Mouse (Mus musculus) liver, adult 2 months (tissue): Measurements from ENCODE around the gene Pik3r2. TPM values are rescaled to one million over a fixed set of nuclear protein-coding genes. Genes with fewer than 3 reads are reported as not detected.

Experiments used
- DNase-seq: peaks from one replicate; pipeline ENCODE4 v3.0.0-alpha.2; 2011; ENCODE audit warnings: low read depth, low spot score; ENCODE audit errors: extremely low read depth
- H3K27ac ChIP-seq: fragments of 200-500 bp; replicated peaks from 2 replicates; pipeline ENCODE4 v1.5.1; 2012; ENCODE audit warnings: low read depth, mild to moderate bottlenecking, control low read depth, inconsistent platforms, low read length; ENCODE audit not compliant: insufficient read depth
- H3K27me3 ChIP-seq: fragments of 200-500 bp; 2 replicates; pipeline ENCODE4 v1.6.1; 2012; ENCODE audit warnings: mild to moderate bottlenecking, moderate library complexity, low read length, inconsistent platforms; ENCODE audit not compliant: control insufficient read depth, insufficient read depth
- H3K36me3 ChIP-seq: fragments of 200-500 bp; 2 replicates; pipeline ENCODE4 v1.6.1; 2012; ENCODE audit warnings: low read length, inconsistent platforms; ENCODE audit not compliant: control insufficient read depth, insufficient read depth
- H3K4me1 ChIP-seq: fragments of 200-500 bp; 2 replicates; pipeline ENCODE4 v1.6.1; 2011; ENCODE audit warnings: low read length; ENCODE audit not compliant: control insufficient read depth, insufficient read depth
- H3K4me3 ChIP-seq: fragments of 200-500 bp; 2 replicates; pipeline ENCODE4 v1.5.1; 2011; ENCODE audit warnings: low read depth, mild to moderate bottlenecking, control low read depth, low read length, moderate library complexity; ENCODE audit not compliant: insufficient read depth
- H3K79me2 ChIP-seq: fragments of 200-500 bp; 2 replicates; pipeline ENCODE4 v1.6.1; 2012; ENCODE audit warnings: inconsistent platforms, mild to moderate bottlenecking, low read length, moderate library complexity; ENCODE audit not compliant: control insufficient read depth, insufficient read depth
- H3K9ac ChIP-seq: fragments of 200-500 bp; 2 replicates; pipeline ENCODE4 v1.6.1; 2012; ENCODE audit warnings: low read depth, mild to moderate bottlenecking, control low read depth, inconsistent platforms, low read length
- CTCF ChIP-seq: fragments of 200-500 bp; IDR thresholded peaks from 2 replicates; pipeline ENCODE4 v1.5.1; 2011; ENCODE audit warnings: low read depth, low read length, control low read depth
- POLR2A ChIP-seq: fragments of 200-500 bp; IDR thresholded peaks from 2 replicates; pipeline ENCODE4 v1.6.1; 2011; ENCODE audit warnings: low read length, control low read depth; ENCODE audit not compliant: insufficient read depth; ENCODE audit errors: extremely low read depth
- WGBS: fragments of 180-500 bp; shearing (Covaris S2); methylation state at CpG from one replicate; pipeline ENCODE4 v1.1.7; 2018; 5-methylcytosine and 5-hydroxymethylcytosine counted together
- polyA plus RNA-seq: library from polyadenylated mRNA; depleted of rRNA; stranded (reverse); fragments of >200 nt; gene quantifications from 2 replicates; pipeline ENCODE4 v1.2.3, GENCODE M21; 2012
- total RNA-seq: library from RNA; depleted of rRNA; stranded (reverse); fragments of >200 nt; gene quantifications from 2 replicates; pipeline ENCODE4 v1.2.3, GENCODE M21; 2014

The Pik3r2 gene
- total and polyA plus RNA-seq, 2 experiments: 7.7 to 53.9 TPM

GRCm38 (mm10) chr8:70758308-70758615, 18.3 kb downstream of the Pik3r2 start:
- 95% methylated on average over 7 of the region's 7 CpGs for WGBS
- H3K9ac ChIP-seq: no peak overlapping the region
- TF ChIP-seq POLR2A (no peak), CTCF (no peak)
- peaks cover 4% of the 10 kb centered on the region; the same call in 1 of the 2 replicates for H3K79me2 ChIP-seq
- no peak overlapping the region for H3K4me3 ChIP-seq
- H3K27ac ChIP-seq: no peak overlapping the region
- no peaks in the 10 kb centered on the region for H3K27me3 ChIP-seq
- peaks cover 12% of the 10 kb centered on the region for H3K4me1 ChIP-seq
- no peaks in the 10 kb centered on the region for H3K36me3 ChIP-seq
- DNase-seq: no peak

GRCm38 (mm10) chr8:70757523-70758307, 18.8 kb downstream of the Pik3r2 start:
- 89% methylated on average over 22 of the region's 22 CpGs for WGBS
- DNase-seq: no peak
- H3K36me3 ChIP-seq: no peaks in the 10 kb centered on the region
- H3K27ac ChIP-seq: no peak overlapping the region
- no peaks in the 10 kb centered on the region for H3K27me3 ChIP-seq
- peaks cover 12% of the 10 kb centered on the region for H3K4me1 ChIP-seq
- H3K9ac ChIP-seq: no peak overlapping the region
- TF ChIP-seq POLR2A: no peak
- peak; percentile 61 for TF ChIP-seq CTCF
- H3K4me3 ChIP-seq: no peak overlapping the region
- H3K79me2 ChIP-seq: peaks cover 4% of the 10 kb centered on the region; the same call in 1 of the 2 replicates

- H3K36me3 ChIP-seq: no peaks in the 10 kb centered on the region
- WGBS: 90% methylated on average over 6 of the region's 6 CpGs
- no peak overlapping the region for H3K9ac ChIP-seq
- peaks cover 4% of the 10 kb centered on the region; the same call in 1 of the 2 replicates for H3K79me2 ChIP-seq
- no peak overlapping the region for H3K4me3 ChIP-seq
- DNase-seq: no peak
- peaks cover 12% of the 10 kb centered on the region for H3K4me1 ChIP-seq
- no peak overlapping the region for H3K27ac ChIP-seq
- no peaks in the 10 kb centered on the region for H3K27me3 ChIP-seq
- TF ChIP-seq POLR2A (no peak), CTCF (no peak)
Observed at GRCm38 (mm10) chr8:70756476-70757040, 20.0 kb downstream of the Pik3r2 start.

- 85% methylated on average over 24 of the region's 24 CpGs for WGBS
- H3K27ac ChIP-seq: no peak overlapping the region
- H3K27me3 ChIP-seq: no peaks in the 10 kb centered on the region
- H3K79me2 ChIP-seq: peaks cover 4% of the 10 kb centered on the region; the same call in 1 of the 2 replicates
- no peak for DNase-seq
- H3K4me1 ChIP-seq: peaks cover 12% of the 10 kb centered on the region
- H3K4me3 ChIP-seq: no peak overlapping the region
- H3K9ac ChIP-seq: no peak overlapping the region
- TF ChIP-seq CTCF (no peak), POLR2A (no peak)
- no peaks in the 10 kb centered on the region for H3K36me3 ChIP-seq
Observed at GRCm38 (mm10) chr8:70755661-70756475, 20.6 kb downstream of the Pik3r2 start.

GRCm38 (mm10) chr8:70754871-70755660, 21.4 kb downstream of the Pik3r2 start:
- DNase-seq: no peak

More at GRCm38 (mm10) chr8:70754871-70755660, 21.4 kb downstream of the Pik3r2 start:
- H3K27me3 ChIP-seq: no peaks in the 10 kb centered on the region
- H3K9ac ChIP-seq: peak overlapping the region; percentile 82
- peak overlapping the region; percentile 62 for H3K4me3 ChIP-seq
- H3K27ac ChIP-seq: peak overlapping the region; percentile 49
- no peak for TF ChIP-seq POLR2A
- no peak for TF ChIP-seq CTCF
- peaks cover 12% of the 10 kb centered on the region for H3K4me1 ChIP-seq
- H3K79me2 ChIP-seq: peaks cover 4% of the 10 kb centered on the region; the same call in 1 of the 2 replicates
- H3K36me3 ChIP-seq: no peaks in the 10 kb centered on the region
- 11% methylated on average over 50 of the region's 50 CpGs for WGBS
